Comparison of ENCODE assay signal across 8 mouse cellular contexts in the genomic region with DNA sequence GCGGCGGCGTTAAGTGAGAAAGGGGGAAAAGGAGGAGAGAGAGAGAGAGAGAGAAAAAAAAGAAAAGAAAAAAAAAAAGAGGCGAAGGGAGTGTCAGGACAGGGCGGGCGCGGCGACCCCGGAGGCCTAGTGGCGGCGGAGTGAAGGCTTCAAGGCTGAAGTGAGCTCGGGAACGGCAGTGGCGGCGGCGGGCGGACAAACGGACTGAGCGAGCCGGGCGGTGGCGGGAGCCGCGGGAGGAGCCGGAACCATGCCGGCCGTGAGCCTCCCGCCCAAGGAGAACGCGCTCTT. TPM values are rescaled to one million over a fixed set of nuclear protein-coding genes. Genes with fewer than 3 reads are reported as not detected.
A peak's percentile ranks its signal among the peaks of the same experiment; 100 is the strongest.
DNase-seq lines count a peak whose midpoint lies in the region; ATAC-seq and TF ChIP-seq lines count a peak whose summit lies in the region.

No protein-coding gene starts in this region.

- ATAC-seq in forebrain, embryonic 14.5 days = peak; percentile 76
- ATAC-seq in liver, embryonic 16.5 days (ENCODE audit: low read depth) = peak; percentile 53

- peak overlapping the region; percentile 44; the same call in 1 of the 2 replicates for H3K27ac ChIP-seq in cerebellum, adult 2 months (ENCODE audit: insufficient read depth, low read length)
- peak overlapping the region; percentile 94 for H3K27ac ChIP-seq in forebrain, embryonic 14.5 days (ENCODE audit: low read depth, low read length)
- H3K27ac ChIP-seq in liver, embryonic 16.5 days (ENCODE audit: low read length) = peak overlapping the region; percentile 96

- no peak for DNase-seq in cerebellum, adult 2 months
- DNase-seq in cerebellum, postnatal 10 days = no peak
- DNase-seq in forebrain, embryonic 14.5 days (ENCODE audit: low spot score) = no peak
- DNase-seq in urinary bladder, postnatal 14 days (ENCODE audit: low spot score) = no peak
- no peak for DNase-seq in cerebellum, adult 9-10 months
- no peak for DNase-seq in layer of hippocampus, adult 9-11 months

- H3K4me3 ChIP-seq in cerebellum, adult 2 months (replicated peaks; ENCODE audit: insufficient read depth, low read depth, low read length) = peak overlapping the region; percentile 89
- peak overlapping the region; percentile 93 for H3K4me3 ChIP-seq in C2C12 (ENCODE audit: insufficient read depth, poor library complexity, severe bottlenecking)
- H3K4me3 ChIP-seq in forebrain, embryonic 14.5 days (ENCODE audit: low read depth, low read length) = peak overlapping the region; percentile 99
- H3K4me3 ChIP-seq in liver, embryonic 16.5 days (ENCODE audit: low read depth, low read length) = peak overlapping the region; percentile 97

- peaks cover 58% of the 10 kb centered on the region for H3K79me3 ChIP-seq in C2C12 (ENCODE audit: low read depth)

- peaks cover 31% of the 10 kb centered on the region for H3K36me3 ChIP-seq in C2C12 (ENCODE audit: control insufficient read depth, insufficient read depth)
- H3K36me3 ChIP-seq in forebrain, embryonic 14.5 days (ENCODE audit: control insufficient read depth, insufficient read depth, low read length) = no peaks in the 10 kb centered on the region
- no peaks in the 10 kb centered on the region for H3K36me3 ChIP-seq in liver, embryonic 16.5 days (ENCODE audit: control insufficient read depth, insufficient read depth)

- H3ac ChIP-seq in C2C12 (ENCODE audit: control insufficient read depth, insufficient read length, low read depth) = peak overlapping the region; percentile 96

- peaks cover 68% of the 10 kb centered on the region for H3K79me2 ChIP-seq in C2C12 (ENCODE audit: control insufficient read depth, insufficient read depth)

- TF ChIP-seq POLR2A in cerebellum, adult 2 months (IDR thresholded peaks at IDR 0.05; ENCODE audit: borderline replicate concordance, insufficient read depth, low read length) = no peak

- no peaks in the 10 kb centered on the region for H3K27me3 ChIP-seq in cerebellum, adult 2 months (ENCODE audit: control insufficient read depth, insufficient read depth, low read length)
- no peaks in the 10 kb centered on the region for H3K27me3 ChIP-seq in C2C12 (ENCODE audit: control insufficient read depth, insufficient read depth, insufficient read length)
- H3K27me3 ChIP-seq in forebrain, embryonic 14.5 days (replicated peaks; ENCODE audit: control insufficient read depth, insufficient read depth, low read length) = no peaks in the 10 kb centered on the region
- H3K27me3 ChIP-seq in liver, embryonic 16.5 days (ENCODE audit: control insufficient read depth, insufficient read depth, low read depth, low read length) = no peaks in the 10 kb centered on the region

- peak overlapping the region; percentile 87 for H3K4me2 ChIP-seq in forebrain, embryonic 14.5 days (ENCODE audit: low read length)
- peak overlapping the region; percentile 82 for H3K4me2 ChIP-seq in liver, embryonic 16.5 days (ENCODE audit: low read depth, low read length)

- peaks cover 6% of the 10 kb centered on the region for H3K4me1 ChIP-seq in cerebellum, adult 2 months (ENCODE audit: control insufficient read depth, insufficient read depth, low read length)
- H3K4me1 ChIP-seq in forebrain, embryonic 14.5 days (ENCODE audit: control insufficient read depth, insufficient read depth, low read length) = peaks cover 24% of the 10 kb centered on the region
- H3K4me1 ChIP-seq in liver, embryonic 16.5 days (ENCODE audit: control insufficient read depth, low read depth, low read length) = peaks cover 26% of the 10 kb centered on the region

- no peak for TF ChIP-seq CTCF in cerebellum, adult 2 months (IDR thresholded peaks at IDR 0.05; ENCODE audit: borderline replicate concordance, insufficient read depth, low read depth, low read length)
- no peak for TF ChIP-seq CTCF in C2C12 (IDR thresholded peaks at IDR 0.05; ENCODE audit: control insufficient read depth, insufficient read depth, insufficient read length)

- no peaks in the 10 kb centered on the region for H3K9me3 ChIP-seq in forebrain, embryonic 14.5 days (replicated peaks; ENCODE audit: control insufficient read depth, low read length)
- no peaks in the 10 kb centered on the region for H3K9me3 ChIP-seq in liver, embryonic 16.5 days (replicated peaks; ENCODE audit: control insufficient read depth, low read length)

- WGBS in cerebellum, adult 2 months = 1% methylated on average over 25 of the region's 30 CpGs
- WGBS in forebrain, embryonic 14.5 days = 0% methylated on average over 26 of the region's 30 CpGs
- WGBS in liver, embryonic 16.5 days (ENCODE audit: insufficient replicate concordance) = under 1% methylated on average over 27 of the region's 30 CpGs

- peak overlapping the region; percentile 97 for H3K9ac ChIP-seq in forebrain, embryonic 14.5 days (ENCODE audit: low read length)
- H3K9ac ChIP-seq in liver, embryonic 16.5 days (ENCODE audit: low read depth, low read length) = peak overlapping the region; percentile 97

TF ChIP-seq in C2C12, 6 proteins besides CTCF, POLR2A, EP300 and RAD21:
- TF ChIP-seq USF1 (IDR thresholded peaks at IDR 0.05; ENCODE audit: low read depth) (no peak), MAX (IDR thresholded peaks at IDR 0.05) (no peak), CEBPB (IDR thresholded peaks at IDR 0.05; ENCODE audit: low read depth) (no peak), FOSL1 (IDR thresholded peaks at IDR 0.05; ENCODE audit: insufficient read depth, low read length, poor library complexity, severe bottlenecking) (no peak), MYOG (IDR thresholded peaks at IDR 0.05; ENCODE audit: control insufficient read depth, extremely low read depth, insufficient read length) (no peak), MYOD1 (IDR thresholded peaks at IDR 0.05; ENCODE audit: control insufficient read depth, insufficient read length, low read depth) (no peak)
TF ChIP-seq in C2C12: peak in this region for 0.

RNA-seq across cellular contexts. Expression of gene Naa15, which starts 1.1 kb away (rescaled TPM):
- polyA plus RNA-seq in cerebellum, adult 2 months (2012; rRNA removed) = 22.6 and 22.9 TPM in 2 replicates
- polyA plus RNA-seq in C2C12 (2012; fragmentation: generic; extraction: Trizol) = 13.3 TPM
- 26.6 and 37.4 TPM in 2 replicates for polyA plus RNA-seq in forebrain, embryonic 14.5 days (2014; fragmentation: Nextera tagmentation; extraction: Ambion mirVana)
- polyA plus RNA-seq in liver, embryonic 16.5 days (2015; fragmentation: Nextera tagmentation; extraction: Ambion mirVana) = 15.3 and 16.3 TPM in 2 replicates

RNA-seq across cellular contexts. Expression of gene Ndufc1, which starts 7.2 kb away (rescaled TPM):
- polyA plus RNA-seq in cerebellum, adult 2 months (2012; rRNA removed) = 538 and 547 TPM in 2 replicates
- polyA plus RNA-seq in C2C12 (2012; fragmentation: generic; extraction: Trizol) = 473 TPM
- polyA plus RNA-seq in forebrain, embryonic 14.5 days (2014; fragmentation: Nextera tagmentation; extraction: Ambion mirVana) = 715 and 875 TPM in 2 replicates
- polyA plus RNA-seq in liver, embryonic 16.5 days (2015; fragmentation: Nextera tagmentation; extraction: Ambion mirVana) = 397 and 419 TPM in 2 replicates

RNA-seq across cellular contexts. Expression of gene Mgarp, which starts 19.5 kb away (rescaled TPM):
- polyA plus RNA-seq in cerebellum, adult 2 months (2012; rRNA removed) = 1.6 and 2.0 TPM in 2 replicates
- polyA plus RNA-seq in C2C12 (2012; fragmentation: generic; extraction: Trizol) = 0.23 TPM
- polyA plus RNA-seq in forebrain, embryonic 14.5 days (2014; fragmentation: Nextera tagmentation; extraction: Ambion mirVana) = 0.56 and 0.77 TPM in 2 replicates
- polyA plus RNA-seq in liver, embryonic 16.5 days (2015; fragmentation: Nextera tagmentation; extraction: Ambion mirVana) = 3.0 TPM in 2 replicates

Comparison
In these comparisons a context has a peak if more than half of its experiments do, and no peak if none do; other contexts are left out.
1. H3K27ac ChIP-seq: peak in every context shown above with its lines; median percentile 96 in liver, embryonic 16.5 days; 94 in forebrain, embryonic 14.5 days; 44 in cerebellum, adult 2 months.